Mouse (Mus musculus) embryonic facial prominence, embryonic 14.5 days (tissue): ENCODE results near the gene Ms4a15. TPM values are rescaled to one million over a fixed set of nuclear protein-coding genes. Genes with fewer than 3 reads are reported as not detected.

Experiments used
- ATAC-seq: fragments of 200-750 bp; cut with Nextera tagmentation; 2 replicates; pipeline ENCODE4 v1.8.0; 2017; ENCODE audit warnings: low read depth, moderate number of reproducible peaks, moderate TSS enrichment
- DNase-seq: peaks from one replicate; pipeline ENCODE4 v3.0.0-alpha.2; 2015; ENCODE audit warnings: low spot score
- H3K27ac ChIP-seq: fragments of 300-500 bp; sonication (generic); replicated peaks from 2 replicates; pipeline ENCODE4 v1.5.1; 2014; ENCODE audit warnings: low read depth, mild to moderate bottlenecking, low read length, moderate library complexity
- H3K27me3 ChIP-seq: fragments of 300-500 bp; sonication (generic); replicated peaks from 2 replicates; pipeline ENCODE4 v1.6.1; 2014; ENCODE audit warnings: low read length; ENCODE audit not compliant: control insufficient read depth, insufficient read depth
- H3K36me3 ChIP-seq: fragments of 300-500 bp; sonication (generic); 2 replicates; pipeline ENCODE4 v1.6.1; 2014; ENCODE audit warnings: low read length, mixed read lengths; ENCODE audit not compliant: control insufficient read depth, insufficient read depth
- H3K4me1 ChIP-seq: fragments of 300-500 bp; sonication (generic); 2 replicates; pipeline ENCODE4 v1.6.1; 2014; ENCODE audit warnings: antibody characterized with exemption, low read length; ENCODE audit not compliant: control insufficient read depth, insufficient read depth
- H3K4me2 ChIP-seq: fragments of 300-500 bp; sonication (generic); 2 replicates; pipeline ENCODE4 v1.6.1; 2014; ENCODE audit warnings: low read depth, mild to moderate bottlenecking, low read length, moderate library complexity, mixed read lengths
- H3K4me3 ChIP-seq: fragments of 300-500 bp; sonication (generic); 2 replicates; pipeline ENCODE4 v1.5.1; 2014; ENCODE audit warnings: low read depth, mild to moderate bottlenecking, low read length
- H3K9ac ChIP-seq: fragments of 300-500 bp; sonication (generic); 2 replicates; pipeline ENCODE4 v1.6.1; 2014; ENCODE audit warnings: low read depth, mild to moderate bottlenecking, low read length, moderate library complexity, mixed read lengths
- H3K9me3 ChIP-seq: fragments of 300-500 bp; sonication (generic); 2 replicates; pipeline ENCODE4 v1.6.1; 2016; ENCODE audit warnings: low read length; ENCODE audit not compliant: control insufficient read depth
- WGBS: fragments of 180-500 bp; shearing (Covaris S2); extraction: QIAGEN DNeasy Blood & Tissue Kit; methylation state at CpG from one replicate; pipeline ENCODE4 v1.1.7; 2014; 5-methylcytosine and 5-hydroxymethylcytosine counted together
- polyA plus RNA-seq: library from polyadenylated mRNA; unstranded; fragments of >200 nt; fragmentation: Nextera tagmentation; extraction: Ambion mirVana; gene quantifications from 2 replicates; pipeline ENCODE4 v1.2.1, GENCODE M21; 2014

The Ms4a15 gene
- not detected in 2 replicates for polyA plus RNA-seq

- ATAC-seq (no peak), DNase-seq (no peak)
- no peak within 1 kb of the TSS for H3K4me3 ChIP-seq
- no peaks in the 10 kb centered on the region for H3K4me1 ChIP-seq
- no peaks in the 10 kb centered on the region for H3K36me3 ChIP-seq
- H3K9ac ChIP-seq = no peak within 1 kb of the TSS
- no peak within 1 kb of the TSS for H3K4me2 ChIP-seq
- H3K9me3 ChIP-seq = no peaks in the 10 kb centered on the region
- 78% methylated on average over 7 of the region's 7 CpGs for WGBS
- no peak within 1 kb of the TSS for H3K27ac ChIP-seq
- no peaks in the 10 kb centered on the region; the same call in 1 of the 2 replicates for H3K27me3 ChIP-seq
Observed at GRCm38 (mm10) chr19:10993150-10993549, at the start of gene Ms4a15. Ms4a15 (minus strand) TSS chr19:10993250.

GRCm38 (mm10) chr19:11037570-11037969 lies 44.5 kb upstream of the Ms4a15 start:
- H3K9me3 ChIP-seq = no peaks in the 10 kb centered on the region
- H3K36me3 ChIP-seq = no peaks in the 10 kb centered on the region
- H3K4me2 ChIP-seq = no peak overlapping the region
- no peak overlapping the region for H3K4me3 ChIP-seq
- DNase-seq (no peak), ATAC-seq (no peak)
- H3K27me3 ChIP-seq = no peaks in the 10 kb centered on the region
- H3K4me1 ChIP-seq = no peaks in the 10 kb centered on the region
- H3K9ac ChIP-seq = no peak overlapping the region
- H3K27ac ChIP-seq = no peak overlapping the region

- Histone ChIP-seq H3K36me3 (no peaks in the 10 kb centered on the region), H3K4me3 (no peak overlapping the region), H3K9ac (no peak overlapping the region), H3K4me2 (no peak overlapping the region), H3K27me3 (no peaks in the 10 kb centered on the region), H3K4me1 (no peaks in the 10 kb centered on the region), H3K9me3 (no peaks in the 10 kb centered on the region), H3K27ac (no peak overlapping the region)
- ATAC-seq = no peak
- no peak for DNase-seq
Observed at GRCm38 (mm10) chr19:11022382-11022781, 29.3 kb upstream of the Ms4a15 start.

- Histone ChIP-seq H3K9me3 (no peaks in the 10 kb centered on the region), H3K27me3 (no peaks in the 10 kb centered on the region), H3K36me3 (no peaks in the 10 kb centered on the region), H3K27ac (no peak within 1 kb of the TSS), H3K9ac (no peak within 1 kb of the TSS), H3K4me1 (no peaks in the 10 kb centered on the region), H3K4me2 (no peak within 1 kb of the TSS), H3K4me3 (no peak within 1 kb of the TSS)
- DNase-seq = no peak
- no peak for ATAC-seq
- WGBS = 88% methylated on average over 3 of the region's 3 CpGs
Observed at GRCm38 (mm10) chr19:11017891-11018290, 24.8 kb upstream of the Ms4a15 start, which contains the start of gene Ms4a18. Ms4a18 (minus strand) TSS chr19:11018031.

- Histone ChIP-seq H3K9me3 (no peaks in the 10 kb centered on the region), H3K27ac (no peak overlapping the region), H3K4me3 (no peak overlapping the region), H3K9ac (no peak overlapping the region), H3K4me1 (no peaks in the 10 kb centered on the region), H3K36me3 (no peaks in the 10 kb centered on the region), H3K4me2 (no peak overlapping the region), H3K27me3 (no peaks in the 10 kb centered on the region)
- DNase-seq (no peak), ATAC-seq (no peak)
- 79% methylated on average over 2 of the region's 2 CpGs for WGBS
Observed at GRCm38 (mm10) chr19:11017251-11017650, 24.2 kb upstream of the Ms4a15 start.

DNA sequence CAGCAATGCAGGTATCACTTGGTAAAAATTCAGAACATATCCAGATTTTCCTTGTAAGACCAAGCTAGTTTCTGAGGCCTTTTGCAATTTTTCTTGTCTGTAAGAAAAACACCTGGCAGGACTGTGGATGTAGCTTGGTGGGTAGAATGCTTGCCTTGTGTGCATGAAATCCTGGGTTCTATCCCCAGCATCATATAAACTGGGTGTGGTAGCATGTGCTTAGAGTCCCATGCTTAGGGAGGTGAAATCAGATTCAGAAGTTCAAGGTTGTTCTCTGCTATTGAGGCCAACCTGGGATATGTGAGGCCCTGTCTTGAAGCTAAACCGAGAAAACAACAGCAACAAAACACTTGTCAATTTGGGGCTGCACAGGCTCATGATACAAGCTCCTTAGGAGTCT lies 22.9 kb upstream of the Ms4a15 start:
- no peak for ATAC-seq
- no peak for DNase-seq
- no peaks in the 10 kb centered on the region for H3K4me1 ChIP-seq
- WGBS = 72% methylated on average over 1 of the region's 1 CpGs
- H3K9ac ChIP-seq = no peak overlapping the region
- H3K27ac ChIP-seq = no peak overlapping the region
- H3K4me2 ChIP-seq = no peak overlapping the region
- H3K36me3 ChIP-seq = no peaks in the 10 kb centered on the region
- no peak overlapping the region for H3K4me3 ChIP-seq
- H3K9me3 ChIP-seq = no peaks in the 10 kb centered on the region
- H3K27me3 ChIP-seq = no peaks in the 10 kb centered on the region

GRCm38 (mm10) chr19:11015468-11015867 lies 22.4 kb upstream of the Ms4a15 start:
- no peak overlapping the region for H3K4me3 ChIP-seq
- no peaks in the 10 kb centered on the region for H3K9me3 ChIP-seq
- H3K4me1 ChIP-seq = no peaks in the 10 kb centered on the region
- no peak overlapping the region for H3K4me2 ChIP-seq
- ATAC-seq = no peak
- no peaks in the 10 kb centered on the region for H3K36me3 ChIP-seq
- H3K27me3 ChIP-seq = no peaks in the 10 kb centered on the region
- H3K9ac ChIP-seq = no peak overlapping the region
- no peak for DNase-seq
- no peak overlapping the region for H3K27ac ChIP-seq

DNA sequence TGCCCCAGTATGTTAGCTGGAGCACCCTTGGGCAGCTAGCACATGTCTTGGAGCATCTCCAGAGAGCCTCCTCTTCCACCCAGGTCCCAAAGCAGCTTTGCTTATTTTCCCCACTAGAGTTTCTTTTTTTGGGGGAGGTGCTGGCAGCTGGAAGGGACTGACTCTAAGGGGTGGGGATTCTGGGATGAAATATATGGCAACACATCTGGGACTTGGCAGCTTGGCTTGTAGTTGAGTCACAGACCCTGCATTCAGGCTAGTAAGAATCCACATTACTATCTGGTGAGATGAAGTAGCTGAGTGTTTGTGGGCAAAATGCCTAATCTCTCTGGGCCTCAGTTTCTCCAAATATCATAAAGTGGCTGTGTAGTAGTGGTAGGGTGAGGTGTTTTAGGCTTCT lies 1.1 kb downstream of the Ms4a15 start:
- H3K4me2 ChIP-seq = no peak overlapping the region

GRCm38 (mm10) chr19:10990751-10991150 lies 2.3 kb downstream of the Ms4a15 start:
- ATAC-seq = no peak
- Histone ChIP-seq H3K9ac (no peak overlapping the region), H3K27me3 (no peaks in the 10 kb centered on the region; the same call in 1 of the 2 replicates), H3K4me3 (no peak overlapping the region), H3K36me3 (no peaks in the 10 kb centered on the region), H3K27ac (no peak overlapping the region), H3K9me3 (no peaks in the 10 kb centered on the region), H3K4me2 (no peak overlapping the region), H3K4me1 (no peaks in the 10 kb centered on the region)
- no peak for DNase-seq
- WGBS = 53% methylated on average over 1 of the region's 1 CpGs

More for the DNA sequence above, 1.1 kb downstream of the Ms4a15 start:
- Histone ChIP-seq H3K27me3 (no peaks in the 10 kb centered on the region; the same call in 1 of the 2 replicates), H3K4me3 (no peak overlapping the region), H3K36me3 (no peaks in the 10 kb centered on the region), H3K9me3 (no peaks in the 10 kb centered on the region), H3K27ac (no peak overlapping the region), H3K9ac (no peak overlapping the region), H3K4me1 (no peaks in the 10 kb centered on the region)
- ATAC-seq (no peak), DNase-seq (no peak)
